Mouse (Mus musculus): ENCODE measurements at regions not wholly inside any gene's neighbourhood (a gene's known extent, or its start where the extent isn't known, plus 50 kb on each side); places are given as distances from the start of the nearest gene placed in this dataset.

GRCm38 (mm10) chr2:46464913-46465312 is 1347.7 kb upstream of the Zeb2 start:
- TF ChIP-seq POLR2AphosphoS2 (IDR thresholded peaks at IDR 0.05; ENCODE audit: insufficient read length, low read depth) (no peak), TCF3 (IDR thresholded peaks at IDR 0.05; ENCODE audit: insufficient read length, low read depth) (no peak), USF1 (IDR thresholded peaks at IDR 0.05; ENCODE audit: low read depth) (no peak), POLR2A (IDR thresholded peaks at IDR 0.05; ENCODE audit: insufficient read length, low read depth) (no peak), MAX (IDR thresholded peaks at IDR 0.05; ENCODE audit: low read depth) (no peak)
